Mouse (Mus musculus): ENCODE measurements around the gene Hsd17b13.

GRCm38 (mm10) chr5:103994669-103995068, 17.5 kb upstream of the Hsd17b13 start:
- TF ChIP-seq GATA1 (IDR thresholded peaks at IDR 0.05; ENCODE audit: borderline replicate concordance, low read length) (no peak), FLI1 (IDR thresholded peaks at IDR 0.05; ENCODE audit: low read length) (no peak)

All from megakaryocyte, embryonic 14.5 days (primary cell).